Mouse (Mus musculus): Measurements from ENCODE around the gene Metap1d.

DNA sequence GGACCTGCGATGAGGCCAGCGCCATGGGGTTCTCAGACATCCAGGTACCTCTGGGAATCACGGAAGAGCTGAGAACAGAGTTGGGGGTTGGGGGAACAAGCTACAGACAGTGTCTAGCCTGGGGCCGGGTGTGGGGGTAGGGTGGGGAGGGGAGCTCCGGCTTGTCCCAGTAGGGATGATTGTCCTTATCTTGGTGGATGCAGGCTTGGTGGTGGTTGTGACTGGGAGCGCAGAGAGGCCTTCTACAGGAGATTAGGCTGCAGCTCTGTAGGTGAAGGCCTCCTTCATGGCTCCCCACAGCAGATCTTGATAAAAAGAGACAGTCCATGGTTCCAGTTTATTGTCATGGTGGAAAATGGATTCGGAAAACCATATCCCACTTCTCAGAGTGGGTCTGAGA is 8.5 kb downstream of the Metap1d start:
- TF ChIP-seq CTCF (IDR thresholded peaks at IDR 0.05; ENCODE audit: extremely low read depth, insufficient read length, insufficient replicate concordance, low read depth, low read length) (no peak), POLR2A (IDR thresholded peaks at IDR 0.05; ENCODE audit: low read depth, low read length) (no peak)
